19 mouse cellular contexts compared by ENCODE assay signal in the genomic region with DNA sequence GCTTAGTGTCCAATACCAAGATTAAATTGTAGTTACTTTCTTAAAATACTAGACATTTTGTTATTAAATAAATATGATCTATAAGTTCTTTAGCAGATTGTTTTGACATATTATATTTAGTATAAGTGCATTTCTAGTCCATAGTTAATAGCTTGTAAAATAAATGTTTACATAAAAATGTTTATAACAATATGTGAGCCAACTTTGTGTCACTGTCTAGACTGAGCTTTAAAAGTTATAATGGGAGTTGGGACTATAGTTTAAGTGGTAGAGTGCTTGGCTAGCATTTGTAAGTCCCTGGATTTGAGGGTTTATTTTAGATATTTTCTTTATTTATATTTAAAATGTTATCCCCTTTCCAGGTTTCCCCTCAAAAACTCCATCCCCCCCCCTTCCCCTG.
"Had no signal": no experiment of that assay in that cellular context is flagged by ENCODE, and none has a peak within 500 bp of the region (broad histone marks: within the 10 kb centered on the region; RNA-seq: fewer than 3 reads in every experiment).

No protein-coding gene starts in this region.

- H3K9me3 ChIP-seq: midbrain, embryonic 10.5 days; midbrain, embryonic 12.5 days; neural tube, embryonic 13.5 days; neural tube, embryonic 15.5 days had no signal

- H3K4me3 ChIP-seq: liver, embryonic 12.5 days; midbrain, embryonic 10.5 days; midbrain, embryonic 12.5 days; myocyte; neural tube, embryonic 13.5 days; neural tube, embryonic 15.5 days had no signal

- ATAC-seq: liver, embryonic 12.5 days; midbrain, embryonic 16.5 days had no signal

- H3K36me3 ChIP-seq: liver, embryonic 12.5 days; midbrain, embryonic 10.5 days; midbrain, embryonic 12.5 days; neural tube, embryonic 13.5 days; neural tube, embryonic 15.5 days had no signal

- H3K27ac ChIP-seq: liver, embryonic 12.5 days; liver, embryonic 14.5 days; midbrain, embryonic 10.5 days; midbrain, embryonic 12.5 days; neural tube, embryonic 13.5 days; neural tube, embryonic 15.5 days had no signal

- H3K27me3 ChIP-seq: liver, embryonic 12.5 days; midbrain, embryonic 12.5 days; neural tube, embryonic 13.5 days; neural tube, embryonic 15.5 days had no signal

- H3K4me2 ChIP-seq: liver, embryonic 12.5 days; midbrain, embryonic 12.5 days; neural tube, embryonic 13.5 days; neural tube, embryonic 15.5 days had no signal

- H3K4me1 ChIP-seq: liver, embryonic 12.5 days; midbrain, embryonic 10.5 days; midbrain, embryonic 12.5 days; neural tube, embryonic 13.5 days; neural tube, embryonic 15.5 days had no signal

- DNase-seq: lung, adult 2 months; lung, postnatal 4 days; midbrain, embryonic 14.5 days; retina, postnatal 1 day; right cerebral cortex, adult 18-20 months; right cerebral cortex, postnatal 25 days; right cerebral cortex, postnatal 4 days; spleen, adult 18-20 months; thymus, adult 18-20 months; thymus, postnatal 14 days; thymus, postnatal 36 days had no signal

- H3K9ac ChIP-seq: liver, embryonic 12.5 days; liver, embryonic 14.5 days; midbrain, embryonic 12.5 days; neural tube, embryonic 13.5 days; neural tube, embryonic 15.5 days had no signal
